ENCODE assay signal across 8 mouse cellular contexts in genomic region chr1:42888541-42889349, GRCm38 (mm10). TPM values are rescaled to one million over a fixed set of nuclear protein-coding genes. Genes with fewer than 3 reads are reported as not detected.
DNase-seq lines count a peak whose midpoint lies in the region; ATAC-seq lines count a peak whose summit lies in the region.

No protein-coding gene starts in this region.

- H3K27me3 ChIP-seq in kidney, embryonic 15.5 days: no peaks in the 10 kb centered on the region
- H3K27me3 ChIP-seq in hindbrain, embryonic 11.5 days (ENCODE audit: control insufficient read depth, insufficient read depth, low read length): no peaks in the 10 kb centered on the region
- no peaks in the 10 kb centered on the region for H3K27me3 ChIP-seq in neural tube, embryonic 13.5 days

- DNase-seq in kidney, adult 8-10 months: no peak
- peak; percentile 20 to 30 for DNase-seq in cerebellum, postnatal 25 days
- peak; percentile 58 for DNase-seq in hindbrain, embryonic 11.5 days (ENCODE audit: low spot score)
- no peak for DNase-seq in gastrocnemius, postnatal 25 days
- DNase-seq in liver: no peak
- no peak for DNase-seq in heart, adult 18-20 months

- WGBS in kidney, embryonic 15.5 days: 39% methylated on average over 22 of the region's 22 CpGs
- 25% methylated on average over 22 of the region's 22 CpGs for WGBS in hindbrain, embryonic 11.5 days
- WGBS in neural tube, embryonic 13.5 days: 16% methylated on average over 22 of the region's 22 CpGs

- peak; percentile 19; the same call in 1 of the 2 replicates for ATAC-seq in kidney, embryonic 15.5 days (replicated peaks; ENCODE audit: low FRiP score)
- ATAC-seq in hindbrain, embryonic 11.5 days (ENCODE audit: low FRiP score): peak; percentile 86
- peak; percentile 66 for ATAC-seq in neural tube, embryonic 13.5 days (ENCODE audit: low read depth)

- H3K4me2 ChIP-seq in kidney, embryonic 15.5 days: no peak overlapping the region
- no peak overlapping the region; the same call in 1 of the 2 replicates for H3K4me2 ChIP-seq in hindbrain, embryonic 11.5 days (replicated peaks; ENCODE audit: low read depth, low read length)
- H3K4me2 ChIP-seq in neural tube, embryonic 13.5 days: peak overlapping the region; percentile 42

- H3K9ac ChIP-seq in kidney, embryonic 15.5 days: no peak overlapping the region
- H3K9ac ChIP-seq in hindbrain, embryonic 11.5 days (ENCODE audit: low read depth, low read length): no peak overlapping the region
- no peak overlapping the region for H3K9ac ChIP-seq in neural tube, embryonic 13.5 days

- no peak overlapping the region for H3K27ac ChIP-seq in kidney, embryonic 15.5 days
- peak overlapping the region; percentile 61 for H3K27ac ChIP-seq in hindbrain, embryonic 11.5 days (ENCODE audit: low read depth, low read length)
- H3K27ac ChIP-seq in neural tube, embryonic 13.5 days (replicated peaks): peak overlapping the region; percentile 72

- no peaks in the 10 kb centered on the region for H3K9me3 ChIP-seq in kidney, embryonic 15.5 days (replicated peaks)
- H3K9me3 ChIP-seq in hindbrain, embryonic 11.5 days (ENCODE audit: control insufficient read depth, low read length): no peaks in the 10 kb centered on the region
- H3K9me3 ChIP-seq in neural tube, embryonic 13.5 days: no peaks in the 10 kb centered on the region

- no peak overlapping the region for H3K4me3 ChIP-seq in kidney, embryonic 15.5 days (replicated peaks)
- H3K4me3 ChIP-seq in hindbrain, embryonic 11.5 days (ENCODE audit: low read depth, low read length): no peak overlapping the region
- no peak overlapping the region for H3K4me3 ChIP-seq in neural tube, embryonic 13.5 days

- peaks cover 27% of the 10 kb centered on the region for H3K4me1 ChIP-seq in kidney, embryonic 15.5 days
- 0 out of 2 replicates have a peak, but pooled peaks cover 2% of the 10 kb centered on the region for H3K4me1 ChIP-seq in hindbrain, embryonic 11.5 days (replicated peaks; ENCODE audit: control insufficient read depth, insufficient read depth, low read length)
- peaks cover 38% of the 10 kb centered on the region for H3K4me1 ChIP-seq in neural tube, embryonic 13.5 days (replicated peaks)

- peaks cover 22% of the 10 kb centered on the region; the same call in 1 of the 2 replicates for H3K36me3 ChIP-seq in kidney, embryonic 15.5 days
- H3K36me3 ChIP-seq in hindbrain, embryonic 11.5 days (ENCODE audit: control insufficient read depth, insufficient read depth, low read length): no peaks in the 10 kb centered on the region
- no peaks in the 10 kb centered on the region for H3K36me3 ChIP-seq in neural tube, embryonic 13.5 days

RNA-seq across cellular contexts. Expression of gene Mrps9, which starts 37.7 kb away (rescaled TPM):
- 56.3 and 58.8 TPM in 2 replicates for polyA plus RNA-seq in kidney, embryonic 15.5 days (2015; fragmentation: Nextera tagmentation; extraction: Ambion mirVana)
- 56.5 TPM in 2 replicates for polyA plus RNA-seq in hindbrain, embryonic 11.5 days (2014; fragmentation: Nextera tagmentation; extraction: Ambion mirVana)
- polyA plus RNA-seq in neural tube, embryonic 13.5 days (2015; fragmentation: Nextera tagmentation; extraction: Ambion mirVana): 35.1 and 36.3 TPM in 2 replicates
- 10 to 100 TPM; 44.8 to 47.2 TPM for total RNA-seq in gastrocnemius, postnatal 25 days (2021)
- 100 to 1,000 TPM; 112 to 114 TPM for total RNA-seq in heart, adult 18-20 months (2021)

Comparison
In these comparisons a context has a peak if more than half of its experiments do, and no peak if none do; other contexts are left out.
1. ATAC-seq: peak in every context shown above with its lines; median percentile 86 in hindbrain, embryonic 11.5 days; 66 in neural tube, embryonic 13.5 days; 19 in kidney, embryonic 15.5 days.
2. DNase-seq: peak in cerebellum, postnatal 25 days (2 of 2) and hindbrain, embryonic 11.5 days (single experiment); none in kidney, adult 8-10 months (0 of 2), gastrocnemius, postnatal 25 days (single experiment), liver (single experiment) and heart, adult 18-20 months (0 of 2).